Mouse (Mus musculus) CD4-positive, CD25-positive, alpha-beta regulatory T cell, adult 2 months (primary cell): Measurements from ENCODE around the gene Ep400.
"Not testable (repeated sequence)": the region's sequence is repeated elsewhere in the genome, so short reads cannot be mapped to it uniquely, and the experiment has no call there.

Source experiments
- DNase-seq: peaks from one replicate; pipeline ENCODE4 v3.0.0-alpha.2; 2012; ENCODE audit warnings: low read depth, low spot score

The Ep400 gene

GRCm38 (mm10) chr5:110779998-110780760 is 9.7 kb upstream of the Ep400 start, which contains the start of gene Pus1:
Gene Pus1, minus strand, starts transcription at chr5:110780659.
- DNase-seq = peak; percentile 84

DNA sequence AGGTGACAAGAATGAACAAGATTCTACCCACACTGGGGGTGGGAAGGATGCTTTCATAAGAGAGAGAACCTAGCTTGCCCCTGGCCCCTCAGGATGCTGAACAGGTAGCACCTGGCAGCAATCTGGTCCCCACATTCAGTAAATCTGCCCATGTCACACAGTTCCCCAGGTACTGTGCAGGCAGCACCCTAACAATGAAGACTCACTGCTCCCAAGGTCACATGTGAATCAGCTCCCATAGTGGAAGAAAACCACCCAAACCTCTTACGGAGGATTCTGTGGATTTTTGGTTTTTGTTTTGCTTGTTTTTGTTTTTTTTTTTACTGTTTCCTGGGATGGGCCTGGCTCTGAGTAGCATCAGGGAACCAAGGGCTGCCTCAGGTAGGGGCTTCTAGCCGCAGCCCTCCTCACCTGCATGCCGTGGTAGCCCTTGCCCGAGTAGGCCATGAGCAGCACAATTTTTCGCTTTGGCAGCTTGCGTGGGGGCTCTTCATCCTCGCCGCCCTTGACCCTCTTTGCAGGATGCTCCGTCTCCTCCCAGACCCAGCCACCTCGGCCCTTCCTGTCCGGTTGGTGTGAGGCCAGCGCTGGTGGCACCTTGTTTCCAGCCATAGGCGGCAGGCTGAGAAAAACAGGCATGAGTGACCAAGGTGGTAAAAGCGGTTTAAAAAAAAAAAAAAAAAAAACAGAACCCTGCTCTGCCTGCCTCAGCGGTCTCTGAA is 8.9 kb upstream of the Ep400 start:
- DNase-seq = peak; percentile 14

GRCm38 (mm10) chr5:110778263-110778662 is 7.7 kb upstream of the Ep400 start:
- DNase-seq = no peak

DNA sequence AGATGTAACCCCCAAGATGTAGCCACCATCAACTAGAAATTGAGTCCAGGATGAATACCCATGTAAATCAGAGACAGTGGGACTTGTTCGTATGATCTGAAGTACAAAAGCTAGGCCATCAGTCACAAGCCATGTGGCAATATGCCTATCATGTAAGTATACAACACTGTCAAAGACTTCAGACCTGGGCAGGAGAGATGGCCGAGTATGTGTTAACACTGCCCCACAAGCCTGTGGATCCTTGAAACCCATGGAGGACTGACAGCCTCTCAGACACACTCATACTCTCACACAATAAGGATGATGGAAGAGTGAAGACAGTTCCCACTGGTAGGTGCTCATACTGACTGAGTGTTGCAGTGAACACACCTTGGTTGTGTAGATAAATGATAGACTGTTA is 5.6 kb upstream of the Ep400 start:
- no peak for DNase-seq

GRCm38 (mm10) chr5:110774511-110774910 is 4.0 kb upstream of the Ep400 start:
- no peak for DNase-seq

DNA sequence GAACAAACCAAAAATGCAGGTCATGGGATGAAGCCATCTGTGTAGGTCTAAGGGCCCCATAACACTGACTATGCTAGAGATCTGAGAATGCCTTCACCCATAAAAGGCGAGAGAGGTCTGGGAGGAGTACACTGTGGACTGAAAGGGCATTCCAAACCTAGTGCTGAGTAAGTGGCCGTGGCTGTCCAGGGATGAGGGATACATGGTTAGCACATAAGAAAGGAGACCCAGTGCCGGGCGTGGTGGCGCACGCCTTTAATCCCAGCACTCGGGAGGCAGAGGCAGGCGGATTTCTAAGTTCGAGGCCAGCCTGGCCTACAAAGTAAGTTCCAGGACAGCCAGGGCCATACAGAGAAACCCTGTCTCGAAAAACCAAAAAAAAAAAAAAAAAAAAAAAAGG is 2.4 kb upstream of the Ep400 start:
- not testable (repeated sequence) for DNase-seq

GRCm38 (mm10) chr5:110770031-110770445 is 479 bp downstream of the Ep400 start:
- peak; percentile 71 for DNase-seq

- DNase-seq = no peak
Measured at GRCm38 (mm10) chr5:110769272-110769671, 1.2 kb downstream of the Ep400 start.

- no peak for DNase-seq
Measured at GRCm38 (mm10) chr5:110763890-110764289, 6.6 kb downstream of the Ep400 start.

- DNase-seq = no peak
Measured at GRCm38 (mm10) chr5:110745021-110745420, 25.5 kb downstream of the Ep400 start.

DNA sequence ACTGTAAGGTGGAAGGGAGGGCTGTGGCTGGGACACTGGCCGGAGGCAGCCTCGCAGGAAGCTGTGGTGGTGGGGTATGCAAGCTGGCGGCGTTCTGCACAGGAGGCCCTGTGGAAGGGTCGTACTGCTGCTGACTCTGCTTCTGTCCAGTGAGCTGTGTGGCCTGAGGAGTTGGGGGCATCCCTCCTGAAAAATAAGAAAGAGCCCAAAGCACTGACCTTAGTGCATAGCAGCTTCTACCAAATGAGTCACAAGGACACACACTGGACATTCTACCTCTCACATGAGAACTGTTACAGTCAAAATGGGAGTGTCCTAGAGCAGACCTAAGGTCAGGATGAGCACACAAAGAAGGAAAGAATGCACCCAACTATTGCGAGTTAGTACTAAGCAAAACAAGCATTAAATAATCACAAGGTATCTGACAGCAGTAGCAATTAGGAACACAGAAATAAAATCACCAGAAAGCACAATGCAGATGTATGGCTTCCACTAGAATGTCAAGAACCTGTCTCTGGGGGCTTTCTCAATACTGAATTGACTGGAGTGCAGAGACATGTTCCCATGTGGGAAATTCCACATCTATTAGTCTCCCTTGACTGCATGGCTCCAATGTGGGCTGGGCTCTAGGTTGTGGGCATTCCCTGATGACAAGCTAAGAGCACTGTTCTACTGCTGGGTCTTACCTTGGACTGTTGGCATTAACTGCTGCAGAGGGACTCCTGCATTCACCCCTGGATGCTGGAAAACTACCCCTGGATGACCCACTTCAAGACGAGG is 30.8 kb downstream of the Ep400 start:
- no peak for DNase-seq

GRCm38 (mm10) chr5:110735606-110736005 is 34.9 kb downstream of the Ep400 start:
- DNase-seq = no peak

DNA sequence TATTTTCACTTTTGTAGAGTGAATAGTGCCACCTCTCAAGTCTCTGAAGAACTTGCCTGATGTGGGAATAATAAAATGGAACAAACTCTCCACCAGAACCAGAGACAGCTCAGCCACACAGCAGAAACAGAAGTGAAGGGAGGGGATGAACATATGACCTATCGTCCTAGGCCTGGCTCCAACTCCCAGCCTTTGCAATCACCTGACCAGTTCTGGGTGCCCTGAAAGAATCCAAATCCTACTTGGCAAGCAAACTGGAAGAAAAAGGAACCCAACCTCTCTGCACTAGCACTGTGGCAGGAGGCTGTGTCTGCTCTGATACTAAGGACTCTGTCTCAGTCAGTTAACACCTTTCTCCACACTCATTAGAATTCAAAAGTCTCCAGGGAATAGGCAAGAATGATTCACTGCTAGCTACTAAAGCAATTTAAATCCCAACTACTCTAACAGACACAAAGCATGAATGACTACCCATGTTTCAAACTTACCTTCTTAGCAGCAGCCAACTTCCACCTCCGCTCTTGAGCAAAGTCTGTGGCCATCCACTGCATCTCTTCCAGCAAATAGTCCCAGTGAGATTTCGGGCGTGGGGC is 37.2 kb downstream of the Ep400 start:
- no peak for DNase-seq

DNA sequence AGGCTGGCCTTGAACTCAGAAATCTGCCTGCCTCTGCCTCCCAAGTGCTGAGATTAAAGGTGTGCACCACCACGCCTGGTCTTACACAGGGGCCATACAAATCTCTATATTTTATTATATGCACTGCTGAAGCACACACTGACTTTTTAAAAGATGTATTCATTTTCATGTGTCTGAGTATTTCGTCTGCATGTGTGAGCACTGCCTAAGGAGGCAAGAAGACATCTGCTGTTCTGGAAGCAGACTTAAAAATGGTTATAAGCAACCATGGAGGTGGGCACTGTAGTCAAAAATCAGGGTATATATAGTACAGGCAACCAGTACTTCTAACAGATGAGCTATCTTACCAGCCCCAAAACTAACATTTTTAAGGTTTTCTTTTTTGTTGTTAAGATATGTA is 39.3 kb downstream of the Ep400 start:
- DNase-seq = no peak

GRCm38 (mm10) chr5:110727850-110728249 is 42.7 kb downstream of the Ep400 start:
- no peak for DNase-seq

GRCm38 (mm10) chr5:110723543-110723942 is 47.0 kb downstream of the Ep400 start:
- no peak for DNase-seq

DNA sequence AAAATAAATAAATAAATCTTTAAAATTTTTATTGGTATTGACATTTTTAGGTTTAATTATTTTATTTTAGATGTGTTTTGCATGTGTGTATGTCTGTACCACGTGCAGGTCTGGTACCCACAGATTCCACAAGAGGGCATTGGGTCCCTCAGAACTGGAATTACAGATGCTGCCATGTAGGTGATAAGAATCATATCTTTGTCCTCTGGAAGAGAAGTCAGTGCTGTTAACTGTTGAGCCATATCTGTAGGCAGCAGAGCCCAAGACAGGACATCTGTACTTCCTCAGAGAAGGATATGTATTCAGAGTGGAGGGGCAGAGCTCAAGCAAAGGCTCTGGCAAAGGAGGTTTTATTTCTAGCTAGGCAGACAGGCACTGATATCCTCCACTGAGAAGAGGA is 49.1 kb downstream of the Ep400 start:
- not testable (repeated sequence) for DNase-seq

- DNase-seq = no peak
Measured at GRCm38 (mm10) chr5:110711455-110711854, 59.1 kb downstream of the Ep400 start.

- DNase-seq = no peak
Measured at GRCm38 (mm10) chr5:110709256-110709655, 61.3 kb downstream of the Ep400 start.

DNA sequence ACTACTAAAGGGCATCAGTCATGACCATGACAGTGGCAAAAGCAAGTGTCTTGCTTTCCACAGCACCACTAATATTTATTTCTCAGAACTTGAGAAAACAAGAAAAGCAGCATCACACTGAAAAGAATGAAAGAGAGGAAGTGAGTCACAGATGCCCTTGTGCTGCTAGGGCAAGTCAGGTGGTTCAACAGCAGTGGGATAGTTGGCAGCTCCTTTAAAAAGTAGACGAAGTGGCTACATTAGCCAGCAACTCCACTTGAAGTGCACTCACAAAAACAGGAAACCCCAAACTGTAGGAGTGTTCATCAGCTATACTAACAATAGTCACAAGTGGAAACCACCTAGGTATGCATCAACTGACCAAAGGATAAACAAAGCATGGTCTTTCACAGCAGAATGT is 66.5 kb downstream of the Ep400 start:
- DNase-seq = no peak

- DNase-seq = no peak
Measured at GRCm38 (mm10) chr5:110698617-110699016, 71.9 kb downstream of the Ep400 start.

DNA sequence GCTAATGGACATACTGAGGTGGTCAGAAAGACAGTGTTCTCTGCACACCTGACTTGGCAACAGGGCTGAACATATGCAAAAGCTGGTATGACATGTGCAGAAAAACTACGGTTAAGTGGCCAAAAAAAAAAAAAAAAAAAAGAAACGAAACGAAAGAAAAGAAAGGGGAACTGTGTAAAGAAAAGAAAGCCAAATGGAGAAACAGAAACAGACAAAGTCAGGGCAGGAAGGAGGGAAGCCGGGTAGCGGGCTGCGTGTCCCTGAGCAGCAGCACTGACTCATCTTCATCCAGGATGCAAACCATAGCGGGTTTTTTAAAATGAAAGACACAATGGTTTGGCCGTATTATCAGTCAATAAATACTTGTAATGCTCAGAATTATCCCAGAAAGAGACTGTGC is 88.5 kb downstream of the Ep400 start:
- no peak for DNase-seq
